Mouse (Mus musculus) left cerebral cortex, adult 8-10 months (tissue): ENCODE measurements around the gene Mtmr6. TPM values are rescaled to one million over a fixed set of nuclear protein-coding genes. Genes with fewer than 3 reads are reported as not detected.
A peak's percentile ranks its signal among the peaks of the same experiment; 100 is the strongest.
"Not testable (repeated sequence)": the region's sequence is repeated elsewhere in the genome, so short reads cannot be mapped to it uniquely, and the experiment has no call there.

Experiments used
- DNase-seq, 2 experiments: peaks; one replicate each; pipeline ENCODE4 v3.0.0; 2022; ENCODE audit warnings: low spot score in 2 of 2
- microRNA-seq, 2 experiments: library from miRNA; unstranded; fragments of <30 nt; microRNA quantifications; one replicate each; pipeline ENCODE4 v1.2.0; 2022
- total RNA-seq, 4 experiments: library from RNA; stranded (reverse); gene quantifications; 2 replicates each; pipeline ENCODE4 v1.2.4; 2022

The Mtmr6 gene
- total RNA-seq, 4 experiments from 2014 or later: 109 to 113 (median 110) TPM

- no peak for DNase-seq
Measured at GRCm38 (mm10) chr14:60290363-60290762, 25.3 kb downstream of the Mtmr6 start.

GRCm38 (mm10) chr14:60295531-60295930 is 30.5 kb downstream of the Mtmr6 start:
- DNase-seq: no peak

GRCm38 (mm10) chr14:60300224-60300991 is 35.4 kb downstream of the Mtmr6 start:
- DNase-seq: no peak

GRCm38 (mm10) chr14:60301024-60301423 is 36.0 kb downstream of the Mtmr6 start:
- DNase-seq: no peak

GRCm38 (mm10) chr14:60302441-60302840 is 37.4 kb downstream of the Mtmr6 start:
- DNase-seq: no peak

GRCm38 (mm10) chr14:60304441-60305220 is 39.6 kb downstream of the Mtmr6 start:
- DNase-seq: peak in 1 of 2 experiments; percentile 22

GRCm38 (mm10) chr14:60308113-60308512 is 43.1 kb downstream of the Mtmr6 start:
- DNase-seq: no peak

GRCm38 (mm10) chr14:60310691-60311090 is 45.7 kb downstream of the Mtmr6 start:
- DNase-seq: no peak

GRCm38 (mm10) chr14:60319231-60319630 is 54.2 kb downstream of the Mtmr6 start:
- no peak for DNase-seq

- no peak for DNase-seq
Measured at GRCm38 (mm10) chr14:60320813-60321212, 55.8 kb downstream of the Mtmr6 start.

GRCm38 (mm10) chr14:60340001-60340400 is 75.0 kb downstream of the Mtmr6 start:
- not testable (repeated sequence) for DNase-seq

- no peak for DNase-seq
Measured at GRCm38 (mm10) chr14:60340570-60340969, 75.5 kb downstream of the Mtmr6 start.

GRCm38 (mm10) chr14:60345326-60345876 is 80.4 kb downstream of the Mtmr6 start:
- no peak for DNase-seq

Small RNA genes within 50 kb of the gene (microRNA-seq; reads per million reads assigned to microRNA genes)
- gene Mir719: 0 reads per million in 2 experiments

Other genes starting within 250 kb of the Mtmr6 start
- 10 to 100 TPM; 54.2 to 72.9 (median 63.0) TPM for gene Atp8a2, start 68.0 kb upstream of the Mtmr6 start, total RNA-seq
- under 1 TPM in 1 of 4 experiments, not detected in 3; 0.26 TPM for gene Nupl1, start 13.8 kb upstream of the Mtmr6 start, total RNA-seq
- 10 to 100 TPM; 59.5 to 71.7 (median 65.4) TPM for gene Gm49336, start 13.7 kb upstream of the Mtmr6 start, total RNA-seq
- gene Amer2, start 108.0 kb downstream of the Mtmr6 start, total RNA-seq: 10 to 100 TPM; 38.0 to 42.7 (median 40.8) TPM